Mouse (Mus musculus) heart, postnatal 4 days (tissue): ENCODE data around the gene Slc25a39. TPM values are rescaled to one million over a fixed set of nuclear protein-coding genes. Genes with fewer than 3 reads are reported as not detected.

Source experiments
- DNase-seq: peaks from one replicate; pipeline ENCODE4 v3.0.0; 2021
- total RNA-seq, 2 experiments: library from RNA; stranded (reverse); gene quantifications; 2 replicates each; pipeline ENCODE4 v1.2.3; 2021

Gene Slc25a39
- total RNA-seq, result 100 to 1,000 TPM; 161 to 165 TPM

- DNase-seq, result no peak
Observed at GRCm38 (mm10) chr11:102407834-102408215, at the start of gene Slc25a39. TSS of gene Slc25a39 (minus strand) at chr11:102407946.

- peak; percentile 82 for DNase-seq
Observed at GRCm38 (mm10) chr11:102455740-102456396, 48.1 kb upstream of the Slc25a39 start.

- no peak for DNase-seq
Observed at GRCm38 (mm10) chr11:102453131-102453530, 45.4 kb upstream of the Slc25a39 start.

GRCm38 (mm10) chr11:102449043-102450008, 41.6 kb upstream of the Slc25a39 start:
- DNase-seq, result no peak

GRCm38 (mm10) chr11:102448327-102448726, 40.6 kb upstream of the Slc25a39 start:
- no peak for DNase-seq

- peak; percentile 93 for DNase-seq
Observed at GRCm38 (mm10) chr11:102447497-102447896, 39.8 kb upstream of the Slc25a39 start, which contains the start of gene Fam171a2. TSS of gene Fam171a2 (minus strand) at chr11:102447682.

- DNase-seq, result no peak
Observed at GRCm38 (mm10) chr11:102446581-102447461, 39.1 kb upstream of the Slc25a39 start.

GRCm38 (mm10) chr11:102445891-102446361, 38.2 kb upstream of the Slc25a39 start:
- peak; percentile 80 for DNase-seq

- DNase-seq, result peak; percentile 63
Observed at GRCm38 (mm10) chr11:102445264-102445890, 37.6 kb upstream of the Slc25a39 start.

GRCm38 (mm10) chr11:102444781-102445180, 37.0 kb upstream of the Slc25a39 start:
- DNase-seq, result no peak

- no peak for DNase-seq
Observed at GRCm38 (mm10) chr11:102444321-102444720, 36.6 kb upstream of the Slc25a39 start.

GRCm38 (mm10) chr11:102443740-102444139, 36.0 kb upstream of the Slc25a39 start:
- DNase-seq, result no peak

GRCm38 (mm10) chr11:102442089-102442488, 34.3 kb upstream of the Slc25a39 start:
- no peak for DNase-seq

- no peak for DNase-seq
Observed at GRCm38 (mm10) chr11:102441434-102441833, 33.7 kb upstream of the Slc25a39 start.

GRCm38 (mm10) chr11:102440255-102440654, 32.5 kb upstream of the Slc25a39 start:
- DNase-seq, result no peak

GRCm38 (mm10) chr11:102439093-102440082, 31.6 kb upstream of the Slc25a39 start:
- no peak for DNase-seq

GRCm38 (mm10) chr11:102438212-102439092, 30.7 kb upstream of the Slc25a39 start:
- peak; percentile 94 for DNase-seq

GRCm38 (mm10) chr11:102437120-102438061, 29.6 kb upstream of the Slc25a39 start:
- peak; percentile 80 for DNase-seq
